Mouse (Mus musculus) effector memory CD4-positive, alpha-beta T cell, adult 7 months (primary cell): ENCODE measurements around the gene Uts2b. TPM values are rescaled to one million over a fixed set of nuclear protein-coding genes. Genes with fewer than 3 reads are reported as not detected.

Experiments
- polyA plus RNA-seq: library from polyadenylated mRNA; unstranded; fragments of 100-300 nt; shearing (Covaris generic); gene quantifications from one replicate; pipeline ENCODE4 v1.2.1, GENCODE M21; 2017

The Uts2b gene
- not detected for polyA plus RNA-seq

GRCm38 (mm10) chr16:27370191-27370590, at the start of gene Uts2b:
Gene Uts2b, minus strand, starts transcription at chr16:27370239.

GRCm38 (mm10) chr16:27388761-27389451, 18.9 kb upstream of the Uts2b start, which contains the start of gene Ccdc50:
Gene Ccdc50, plus strand, starts transcription at chr16:27388869.

GRCm38 (mm10) chr16:27307189-27307588, 62.9 kb downstream of the Uts2b start, which contains the start of gene Ostn:
Gene Ostn, plus strand, starts transcription at chr16:27307489.

Other genes starting within 250 kb of the Uts2b start
- gene Ostn, start 62.8 kb downstream of the Uts2b start, polyA plus RNA-seq, result not detected
- 72.3 TPM for gene Ccdc50, start 18.6 kb upstream of the Uts2b start, polyA plus RNA-seq